Mouse (Mus musculus): ENCODE data around the gene Myh14. TPM values are rescaled to one million over a fixed set of nuclear protein-coding genes. Genes with fewer than 3 reads are reported as not detected.
A peak's percentile ranks its signal among the peaks of the same experiment; 100 is the strongest.

Myh14 gene
- polyA plus RNA-seq, 1 experiment from 2014 or later: 70.3 TPM

DNA sequence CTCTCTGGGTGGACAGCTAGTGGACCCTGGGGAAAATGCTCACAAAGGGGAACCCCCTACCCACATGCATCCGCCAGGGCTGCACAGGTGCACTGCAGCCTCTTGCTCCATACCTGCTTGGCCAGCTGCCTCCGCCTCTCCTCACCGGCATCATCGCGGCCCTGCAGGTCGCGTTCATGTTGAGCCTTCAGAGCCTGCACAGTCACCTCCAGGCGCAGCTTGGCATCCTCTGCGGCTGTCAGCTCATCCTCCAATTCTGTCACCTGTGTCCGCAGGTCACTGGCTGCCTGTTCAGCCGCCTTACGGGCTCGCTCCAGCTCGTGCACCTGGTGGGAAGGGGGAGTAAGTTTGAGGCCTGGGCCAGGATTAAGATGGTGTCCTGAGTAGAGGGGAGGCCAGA lies 54.7 kb downstream of the Myh14 start:
- 76% methylated on average over 14 of the region's 14 CpGs for WGBS
- Histone ChIP-seq H3K9ac (ENCODE audit: low read depth, low read length) (no peak overlapping the region), H3K27me3 (replicated peaks; ENCODE audit: control insufficient read depth, insufficient read depth, low read length) (0 out of 2 replicates have a peak, but pooled peaks cover 8% of the 10 kb centered on the region), H3K9me3 (ENCODE audit: control insufficient read depth, low read length) (no peaks in the 10 kb centered on the region), H3K4me3 (ENCODE audit: low read length) (no peak overlapping the region), H3K36me3 (ENCODE audit: control insufficient read depth, insufficient read depth, low read length) (peaks cover 10% of the 10 kb centered on the region), H3K4me2 (ENCODE audit: low read depth, low read length) (no peak overlapping the region), H3K27ac (ENCODE audit: low read length) (no peak overlapping the region), H3K4me1 (ENCODE audit: control insufficient read depth, insufficient read depth, low read length) (no peaks in the 10 kb centered on the region)
- ATAC-seq: no peak

DNA sequence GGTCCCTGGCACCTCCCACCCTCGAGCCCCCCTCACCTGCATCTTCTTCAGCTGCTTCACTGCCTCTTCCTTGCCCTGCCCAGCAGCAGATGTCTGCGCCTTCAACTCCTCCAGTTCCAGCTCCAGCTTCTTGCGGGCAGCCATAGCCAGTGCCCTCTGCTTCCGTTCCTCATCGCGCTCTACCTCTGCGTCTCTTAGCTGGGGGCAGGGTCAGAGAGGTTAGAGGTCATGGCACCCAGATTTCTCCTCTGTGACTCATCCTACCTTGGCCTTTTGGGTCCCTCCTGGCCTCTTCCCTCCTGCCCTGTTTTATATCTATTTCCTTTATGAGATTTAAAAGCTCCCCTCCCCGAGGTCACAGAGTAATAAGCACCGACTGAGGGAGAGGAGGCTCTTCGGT lies 55.3 kb downstream of the Myh14 start:
- peaks cover 11% of the 10 kb centered on the region for H3K36me3 ChIP-seq (ENCODE audit: control insufficient read depth, insufficient read depth, low read length)
- H3K4me1 ChIP-seq (ENCODE audit: control insufficient read depth, insufficient read depth, low read length): no peaks in the 10 kb centered on the region
- no peak overlapping the region for H3K9ac ChIP-seq (ENCODE audit: low read depth, low read length)
- no peak overlapping the region for H3K4me3 ChIP-seq (ENCODE audit: low read length)
- H3K4me2 ChIP-seq (ENCODE audit: low read depth, low read length): no peak overlapping the region
- no peak for ATAC-seq
- H3K27ac ChIP-seq (ENCODE audit: low read length): no peak overlapping the region
- H3K27me3 ChIP-seq (replicated peaks; ENCODE audit: control insufficient read depth, insufficient read depth, low read length): 0 out of 2 replicates have a peak, but pooled peaks cover 8% of the 10 kb centered on the region
- H3K9me3 ChIP-seq (ENCODE audit: control insufficient read depth, low read length): no peaks in the 10 kb centered on the region
- WGBS: 20% methylated on average over 10 of the region's 10 CpGs

- ATAC-seq: 0 out of 2 replicates have a peak, but pooled peaks have one; percentile 14
- Histone ChIP-seq H3K4me3 (ENCODE audit: low read length) (no peak overlapping the region), H3K4me2 (ENCODE audit: low read depth, low read length) (no peak overlapping the region), H3K4me1 (ENCODE audit: control insufficient read depth, insufficient read depth, low read length) (no peaks in the 10 kb centered on the region), H3K27ac (ENCODE audit: low read length) (no peak overlapping the region), H3K9ac (ENCODE audit: low read depth, low read length) (no peak overlapping the region), H3K36me3 (ENCODE audit: control insufficient read depth, insufficient read depth, low read length) (0 out of 2 replicates have a peak, but pooled peaks cover 2% of the 10 kb centered on the region), H3K9me3 (ENCODE audit: control insufficient read depth, low read length) (no peaks in the 10 kb centered on the region), H3K27me3 (replicated peaks; ENCODE audit: control insufficient read depth, insufficient read depth, low read length) (0 out of 2 replicates have a peak, but pooled peaks cover 8% of the 10 kb centered on the region)
- WGBS: 18% methylated on average over 20 of the region's 20 CpGs
Measured at GRCm38 (mm10) chr7:44614041-44614688, 56.5 kb downstream of the Myh14 start.

DNA sequence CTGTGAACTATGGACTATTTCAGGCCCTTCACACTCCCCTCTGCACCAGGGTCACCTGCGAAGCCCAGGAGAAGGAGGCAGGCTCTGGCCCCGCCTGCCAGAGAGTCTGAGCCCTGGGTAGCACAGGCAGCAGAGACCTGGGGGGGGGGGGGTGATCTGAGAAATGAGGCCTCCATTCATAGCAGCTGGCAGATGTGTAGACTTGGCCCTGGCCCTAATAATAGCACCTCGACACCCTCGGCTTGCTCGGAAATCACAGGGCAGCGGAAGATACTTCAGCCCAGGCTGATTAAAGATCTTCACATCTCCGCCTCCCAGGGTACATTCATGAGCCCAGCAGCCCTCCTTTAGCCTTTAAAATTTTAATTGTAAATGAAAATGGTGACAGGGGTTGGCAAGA lies 58.5 kb downstream of the Myh14 start:
- H3K4me2 ChIP-seq (ENCODE audit: low read depth, low read length): no peak overlapping the region
- no peaks in the 10 kb centered on the region for H3K4me1 ChIP-seq (ENCODE audit: control insufficient read depth, insufficient read depth, low read length)
- H3K36me3 ChIP-seq (ENCODE audit: control insufficient read depth, insufficient read depth, low read length): 0 out of 2 replicates have a peak, but pooled peaks cover 2% of the 10 kb centered on the region
- no peak for ATAC-seq
- H3K27ac ChIP-seq (ENCODE audit: low read length): no peak overlapping the region
- no peaks in the 10 kb centered on the region for H3K9me3 ChIP-seq (ENCODE audit: control insufficient read depth, low read length)
- H3K9ac ChIP-seq (ENCODE audit: low read depth, low read length): no peak overlapping the region
- no peak overlapping the region for H3K4me3 ChIP-seq (ENCODE audit: low read length)
- 74% methylated on average over 7 of the region's 7 CpGs for WGBS
- H3K27me3 ChIP-seq (replicated peaks; ENCODE audit: control insufficient read depth, insufficient read depth, low read length): 0 out of 2 replicates have a peak, but pooled peaks cover 8% of the 10 kb centered on the region

DNA sequence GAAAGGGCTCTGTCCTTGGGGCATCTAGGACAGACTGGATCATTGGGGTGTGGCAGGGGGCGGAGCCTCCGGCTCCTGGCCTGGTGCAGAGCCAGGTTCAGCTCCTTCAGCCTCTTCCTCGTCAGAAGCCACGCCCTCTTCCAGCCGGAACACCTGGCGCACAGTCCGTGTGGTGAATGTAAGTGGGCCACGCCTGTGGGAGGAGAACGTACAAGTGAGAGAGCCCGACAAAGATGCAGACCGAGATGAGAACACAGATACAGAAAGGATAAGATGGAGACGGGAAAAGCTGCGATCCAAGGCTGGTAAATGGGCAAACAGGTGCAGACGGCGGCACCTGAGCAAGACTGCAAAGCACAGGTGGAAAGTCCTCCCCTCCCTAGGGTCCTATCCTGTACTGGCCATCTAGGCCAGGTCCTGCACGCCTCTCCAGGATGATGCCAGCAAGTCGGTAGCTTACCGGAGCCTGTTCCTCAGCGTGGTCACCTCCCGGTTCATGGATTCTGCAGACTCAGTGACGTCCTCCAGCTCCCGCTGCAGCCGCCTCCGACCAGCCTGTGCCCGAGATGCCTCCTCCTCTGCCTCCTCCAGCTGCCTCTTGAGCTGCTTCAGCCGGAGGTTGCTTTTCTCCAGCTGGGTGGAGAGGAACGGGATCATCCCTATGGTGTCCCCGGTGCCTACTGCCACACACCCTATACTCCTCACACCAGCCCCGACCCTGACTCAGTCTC lies 64.3 kb downstream of the Myh14 start:
- WGBS: 10% methylated on average over 29 of the region's 29 CpGs
- Histone ChIP-seq H3K4me2 (ENCODE audit: low read depth, low read length) (no peak overlapping the region), H3K9ac (ENCODE audit: low read depth, low read length) (peak overlapping the region; percentile 6; the same call in 1 of the 2 replicates), H3K27ac (ENCODE audit: low read length) (no peak overlapping the region), H3K4me1 (ENCODE audit: control insufficient read depth, insufficient read depth, low read length) (peaks cover 9% of the 10 kb centered on the region; the same call in 1 of the 2 replicates), H3K4me3 (ENCODE audit: low read length) (no peak overlapping the region), H3K9me3 (ENCODE audit: control insufficient read depth, low read length) (no peaks in the 10 kb centered on the region), H3K27me3 (replicated peaks; ENCODE audit: control insufficient read depth, insufficient read depth, low read length) (peaks cover 40% of the 10 kb centered on the region), H3K36me3 (ENCODE audit: control insufficient read depth, insufficient read depth, low read length) (0 out of 2 replicates have a peak, but pooled peaks cover 2% of the 10 kb centered on the region)
- ATAC-seq: peak; percentile 90

DNA sequence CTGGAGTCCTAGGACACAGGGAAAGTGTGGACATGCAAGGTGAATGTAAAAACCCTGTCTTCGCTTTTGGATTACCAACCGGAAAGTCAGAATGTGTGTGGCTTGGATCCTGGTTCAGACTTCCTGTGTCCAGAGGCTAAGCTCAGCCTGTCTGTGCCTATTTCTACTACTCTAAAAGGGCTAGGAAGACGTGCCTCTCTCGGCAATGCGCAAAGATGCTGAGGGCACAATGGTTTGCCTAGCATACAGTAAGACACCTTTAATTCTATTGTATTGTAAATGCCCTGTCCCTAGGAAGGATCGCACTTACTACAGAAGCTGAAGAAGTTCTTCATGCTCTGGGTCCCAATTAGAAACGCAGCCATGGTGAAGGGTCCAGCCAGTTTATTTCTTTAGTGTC lies 65.2 kb downstream of the Myh14 start:
- Histone ChIP-seq H3K9ac (ENCODE audit: low read depth, low read length) (no peak overlapping the region), H3K36me3 (ENCODE audit: control insufficient read depth, insufficient read depth, low read length) (no peaks in the 10 kb centered on the region), H3K27me3 (replicated peaks; ENCODE audit: control insufficient read depth, insufficient read depth, low read length) (peaks cover 45% of the 10 kb centered on the region), H3K4me3 (ENCODE audit: low read length) (no peak overlapping the region), H3K4me1 (ENCODE audit: control insufficient read depth, insufficient read depth, low read length) (peaks cover 9% of the 10 kb centered on the region; the same call in 1 of the 2 replicates), H3K4me2 (ENCODE audit: low read depth, low read length) (no peak overlapping the region), H3K9me3 (ENCODE audit: control insufficient read depth, low read length) (no peaks in the 10 kb centered on the region), H3K27ac (ENCODE audit: low read length) (no peak overlapping the region)
- 44% methylated on average over 7 of the region's 7 CpGs for WGBS
- no peak for ATAC-seq

- H3K4me3 ChIP-seq (ENCODE audit: low read length): peak overlapping the region; percentile 25; the same call in 1 of the 2 replicates
- H3K9ac ChIP-seq (ENCODE audit: low read depth, low read length): no peak overlapping the region
- no peaks in the 10 kb centered on the region for H3K36me3 ChIP-seq (ENCODE audit: control insufficient read depth, insufficient read depth, low read length)
- H3K27ac ChIP-seq (ENCODE audit: low read length): no peak overlapping the region
- H3K9me3 ChIP-seq (ENCODE audit: control insufficient read depth, low read length): no peaks in the 10 kb centered on the region
- H3K27me3 ChIP-seq (replicated peaks; ENCODE audit: control insufficient read depth, insufficient read depth, low read length): peaks cover 49% of the 10 kb centered on the region
- no peak for ATAC-seq
- 3% methylated on average over 8 of the region's 8 CpGs for WGBS
- H3K4me1 ChIP-seq (ENCODE audit: control insufficient read depth, insufficient read depth, low read length): peaks cover 9% of the 10 kb centered on the region; the same call in 1 of the 2 replicates
- H3K4me2 ChIP-seq (ENCODE audit: low read depth, low read length): 0 out of 2 replicates have a peak overlapping the region, but pooled peaks have one; percentile 49
Measured at GRCm38 (mm10) chr7:44604619-44605018, 66.0 kb downstream of the Myh14 start.

GRCm38 (mm10) chr7:44604139-44604606 lies 66.5 kb downstream of the Myh14 start:
- Histone ChIP-seq H3K4me2 (ENCODE audit: low read depth, low read length) (peak overlapping the region; percentile 49), H3K4me3 (ENCODE audit: low read length) (peak overlapping the region; percentile 25), H3K27ac (ENCODE audit: low read length) (no peak overlapping the region), H3K9ac (ENCODE audit: low read depth, low read length) (peak overlapping the region; percentile 35; the same call in 1 of the 2 replicates), H3K27me3 (replicated peaks; ENCODE audit: control insufficient read depth, insufficient read depth, low read length) (peaks cover 49% of the 10 kb centered on the region), H3K36me3 (ENCODE audit: control insufficient read depth, insufficient read depth, low read length) (no peaks in the 10 kb centered on the region), H3K4me1 (ENCODE audit: control insufficient read depth, insufficient read depth, low read length) (peaks cover 9% of the 10 kb centered on the region; the same call in 1 of the 2 replicates), H3K9me3 (ENCODE audit: control insufficient read depth, low read length) (no peaks in the 10 kb centered on the region)
- WGBS: under 1% methylated on average over 25 of the region's 25 CpGs
- peak; percentile 24; the same call in 1 of the 2 replicates for ATAC-seq

GRCm38 (mm10) chr7:44603186-44603855 lies 67.3 kb downstream of the Myh14 start:
- 4% methylated on average over 20 of the region's 20 CpGs for WGBS
- H3K27me3 ChIP-seq (replicated peaks; ENCODE audit: control insufficient read depth, insufficient read depth, low read length): peaks cover 49% of the 10 kb centered on the region
- H3K36me3 ChIP-seq (ENCODE audit: control insufficient read depth, insufficient read depth, low read length): no peaks in the 10 kb centered on the region
- no peaks in the 10 kb centered on the region for H3K9me3 ChIP-seq (ENCODE audit: control insufficient read depth, low read length)
- H3K4me2 ChIP-seq (ENCODE audit: low read depth, low read length): no peak overlapping the region
- H3K4me1 ChIP-seq (ENCODE audit: control insufficient read depth, insufficient read depth, low read length): peaks cover 9% of the 10 kb centered on the region; the same call in 1 of the 2 replicates
- ATAC-seq: no peak
- H3K27ac ChIP-seq (ENCODE audit: low read length): no peak overlapping the region
- no peak overlapping the region for H3K9ac ChIP-seq (ENCODE audit: low read depth, low read length)
- no peak overlapping the region for H3K4me3 ChIP-seq (ENCODE audit: low read length)

Measured in intestine, embryonic 16.5 days (tissue).